Mouse (Mus musculus): ENCODE measurements around the gene Tspan8. TPM values are rescaled to one million over a fixed set of nuclear protein-coding genes. Genes with fewer than 3 reads are reported as not detected.

The Tspan8 gene
- not detected for polyA plus RNA-seq (2017; shearing (Covaris generic))

DNA sequence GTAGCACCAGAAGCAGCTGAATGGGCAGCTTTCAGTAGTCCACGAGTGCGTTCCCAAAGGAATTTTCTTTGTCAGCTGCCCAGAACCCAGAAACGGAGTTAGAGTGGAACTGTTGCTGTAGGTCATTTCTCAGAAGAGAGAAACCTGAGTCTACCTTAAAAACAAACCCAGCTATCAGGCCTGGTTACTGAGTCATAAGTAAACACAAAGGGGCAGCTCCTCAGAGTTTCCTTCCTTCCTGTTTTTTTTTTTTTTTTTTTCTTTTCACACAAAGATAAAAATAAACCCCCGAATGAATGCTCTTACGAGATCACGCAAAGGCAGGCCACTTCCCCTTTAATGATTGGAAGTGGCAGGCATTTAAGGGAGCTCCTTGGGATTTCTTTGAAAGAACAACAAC, at the start of gene Tspan8:
Gene Tspan8 (plus strand): TSS at position 322 of the 400 bp plus-strand sequence.

Other genes with a start within 250 kb of the Tspan8 start
- gene A930009A15Rik, start 246.8 kb upstream of the Tspan8 start, polyA plus RNA-seq (2017; shearing (Covaris generic)): not detected
- gene Lgr5, start 229.1 kb upstream of the Tspan8 start, polyA plus RNA-seq (2017; shearing (Covaris generic)): not detected
- not detected for gene Ptprr, start 201.4 kb downstream of the Tspan8 start, polyA plus RNA-seq (2017; shearing (Covaris generic))

All from inflammation-experienced regulatory T-cells, adult 16 weeks (primary cell).